Mouse (Mus musculus): ENCODE data around the gene Gm20837.
"Not testable (repeated sequence)": the region's sequence is repeated elsewhere in the genome, so short reads cannot be mapped to it uniquely, and the experiment has no call there.

The Gm20837 gene

DNA sequence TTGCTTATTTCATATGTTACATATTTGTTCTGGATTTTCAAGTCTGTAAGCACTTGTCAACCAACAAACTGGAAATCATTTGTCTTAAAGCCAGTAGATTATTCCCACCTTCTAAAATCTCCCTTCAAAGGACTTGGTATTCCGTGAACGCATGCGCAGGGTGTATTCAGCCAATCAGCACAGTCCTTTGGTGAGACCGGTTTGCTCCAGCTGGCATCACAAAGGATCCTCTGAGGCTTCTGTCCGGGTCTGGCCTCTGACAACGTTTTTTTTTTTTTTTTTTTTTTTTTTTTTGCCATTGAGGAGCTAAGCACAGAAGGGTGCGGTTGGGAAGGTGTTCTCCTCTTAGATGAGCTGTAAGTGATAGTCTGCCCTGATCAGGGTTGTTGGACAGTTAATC is at the start of gene Gm20837:
Gm20837 (plus strand) TSS at position 301 of the 400 bp plus-strand sequence.
- in situ Hi-C loops (cut with MboI, MseI) = not testable (repeated sequence)
